Mouse (Mus musculus) left cerebral cortex, adult 18-20 months (tissue): Measurements from ENCODE around the gene Tmtc2. TPM values are rescaled to one million over a fixed set of nuclear protein-coding genes. Genes with fewer than 3 reads are reported as not detected.

Source experiments
- DNase-seq, 2 experiments: peaks; one replicate each; pipeline ENCODE4 v3.0.0; 2021 to 2022; ENCODE audit warnings: low spot score in 2 of 2, mixed read lengths in 1 of 2
- total RNA-seq, 2 experiments: library from RNA; stranded (reverse); gene quantifications; 2 replicates each; pipeline ENCODE4 v1.2.3; 2021

Tmtc2 gene
- total RNA-seq, 2 experiments from 2014 or later, result 9.7 to 11.0 TPM

- no peak for DNase-seq
Measured at GRCm38 (mm10) chr10:105504472-105504871, 69.8 kb downstream of the Tmtc2 start.

DNA sequence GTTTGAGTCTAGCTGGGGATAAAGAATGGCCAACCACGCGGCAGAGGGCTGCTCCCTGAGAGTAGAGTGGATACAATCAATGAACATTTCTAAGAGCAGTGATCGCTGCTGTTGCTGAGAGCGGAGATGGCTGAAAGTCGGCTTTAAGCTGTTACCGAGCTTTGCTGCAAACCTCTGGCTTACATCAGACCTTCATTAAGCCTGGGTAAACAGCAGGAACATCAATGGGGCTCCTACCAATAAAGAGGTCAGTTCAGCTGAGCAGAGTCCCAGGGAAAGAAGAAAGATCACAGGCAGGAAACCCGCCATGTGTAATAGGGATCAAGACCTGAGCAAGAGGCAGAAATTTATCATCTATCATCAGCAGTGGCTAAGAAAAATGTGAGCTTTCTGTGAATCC lies 72.5 kb downstream of the Tmtc2 start:
- no peak for DNase-seq

DNA sequence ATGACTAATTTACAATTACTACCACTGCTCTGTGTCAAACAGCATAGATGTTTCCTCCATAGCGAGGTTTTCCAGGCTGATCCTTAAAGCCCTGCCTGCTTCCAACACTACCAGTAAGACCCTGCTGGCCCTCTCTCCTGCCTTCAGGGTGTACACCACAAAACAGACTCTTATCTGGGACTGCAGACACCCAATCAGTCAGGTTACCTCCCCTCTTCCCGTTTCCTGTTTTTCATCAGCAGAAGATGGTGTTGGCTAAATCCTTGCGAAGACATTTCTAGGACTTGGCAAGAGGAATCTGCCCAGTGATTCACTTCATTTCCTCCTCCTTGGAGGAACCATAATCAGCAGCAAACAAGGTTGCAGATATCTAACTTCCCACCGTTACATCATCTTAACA lies 73.8 kb downstream of the Tmtc2 start:
- no peak for DNase-seq

GRCm38 (mm10) chr10:105495248-105495647 lies 79.0 kb downstream of the Tmtc2 start:
- DNase-seq, result no peak

- no peak for DNase-seq
Measured at GRCm38 (mm10) chr10:105492485-105492884, 81.8 kb downstream of the Tmtc2 start.

GRCm38 (mm10) chr10:105490748-105491147 lies 83.5 kb downstream of the Tmtc2 start:
- no peak for DNase-seq

GRCm38 (mm10) chr10:105489970-105490735 lies 84.1 kb downstream of the Tmtc2 start:
- DNase-seq, result no peak

DNA sequence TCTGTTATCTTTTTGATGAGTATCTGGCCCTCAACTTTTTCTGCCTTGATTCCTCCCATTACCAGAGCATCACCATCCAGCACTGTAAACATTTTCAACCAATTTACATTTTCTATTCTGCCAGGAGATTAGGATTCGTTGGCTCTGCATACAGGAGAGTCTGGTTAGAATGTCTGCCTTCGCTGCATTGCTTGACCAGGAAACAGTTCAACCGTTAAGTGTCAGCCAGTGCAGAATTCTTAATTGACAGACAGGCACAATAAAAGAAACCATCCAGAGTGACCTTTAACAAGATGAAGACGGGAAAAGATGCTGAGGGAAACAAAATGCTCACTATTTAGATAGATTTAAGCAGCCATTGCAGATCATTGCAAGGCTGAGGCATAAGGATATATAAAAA lies 87.3 kb downstream of the Tmtc2 start:
- no peak for DNase-seq

- DNase-seq, result no peak
Measured at GRCm38 (mm10) chr10:105484355-105485094, 89.7 kb downstream of the Tmtc2 start.

GRCm38 (mm10) chr10:105479771-105480170 lies 94.5 kb downstream of the Tmtc2 start:
- DNase-seq, result no peak

GRCm38 (mm10) chr10:105477623-105478238 lies 96.5 kb downstream of the Tmtc2 start:
- DNase-seq, result peak; percentile 4 to 10

- DNase-seq, result no peak
Measured at GRCm38 (mm10) chr10:105474162-105474830, 100.0 kb downstream of the Tmtc2 start.

DNA sequence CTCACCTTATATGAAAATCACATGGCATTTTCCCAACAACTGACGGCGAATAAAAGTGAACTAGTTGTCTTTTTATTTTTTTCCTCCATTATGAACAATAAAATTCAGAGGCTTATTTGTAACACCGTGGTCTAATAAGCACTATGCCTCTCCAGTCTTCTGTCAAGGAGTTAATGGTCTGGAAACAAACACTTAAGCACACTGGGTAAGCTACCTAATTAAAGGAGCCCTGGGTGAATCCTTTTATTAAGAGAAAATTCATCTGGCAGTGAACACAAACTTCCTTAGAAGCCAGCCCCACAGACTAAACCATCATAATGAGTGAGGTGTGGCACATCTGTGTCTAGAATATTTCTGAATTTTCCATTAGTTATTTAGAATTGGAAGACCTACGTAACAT lies 109.9 kb downstream of the Tmtc2 start:
- DNase-seq, result no peak

GRCm38 (mm10) chr10:105453441-105453840 lies 120.8 kb downstream of the Tmtc2 start:
- no peak for DNase-seq

DNA sequence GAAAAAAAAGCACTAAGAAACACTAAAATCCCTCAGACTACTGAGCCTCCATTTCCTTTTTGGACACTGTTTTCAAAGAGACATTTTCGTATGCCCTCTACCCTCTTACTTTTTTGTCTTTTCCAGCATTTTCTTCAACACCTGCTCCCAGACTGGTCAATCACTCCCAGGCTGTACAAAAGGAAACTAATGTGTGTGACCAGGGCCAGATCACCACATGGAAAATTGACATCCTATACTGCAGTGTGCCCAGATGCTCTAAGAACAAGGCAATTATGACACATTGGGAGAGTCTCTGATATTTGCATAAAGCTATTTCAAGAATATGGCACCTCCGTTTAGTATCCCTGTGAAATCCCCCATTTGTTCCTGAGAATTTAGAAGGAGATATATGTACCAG lies 127.1 kb downstream of the Tmtc2 start:
- DNase-seq, result no peak

- no peak for DNase-seq
Measured at GRCm38 (mm10) chr10:105444309-105444708, 129.9 kb downstream of the Tmtc2 start.

DNA sequence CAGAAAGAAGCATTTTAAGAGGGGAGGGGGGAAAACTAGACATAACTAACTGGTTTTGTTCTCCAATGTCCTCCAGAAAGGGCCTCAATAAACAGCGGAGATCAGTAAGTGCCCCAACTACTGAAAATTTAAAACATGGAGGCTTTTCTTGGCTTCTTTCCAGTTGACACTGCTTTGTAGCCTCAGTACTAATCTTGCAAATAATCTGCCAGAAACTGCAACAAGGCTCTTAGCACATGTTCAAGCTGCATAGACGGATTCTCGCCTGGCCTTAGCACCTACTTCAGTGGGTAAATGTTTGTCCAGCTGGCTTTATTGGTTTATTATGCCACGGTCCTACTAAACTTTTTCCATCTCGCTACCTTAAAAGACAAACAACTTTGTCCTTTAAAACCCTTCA lies 139.4 kb downstream of the Tmtc2 start:
- DNase-seq, result no peak

- no peak for DNase-seq
Measured at GRCm38 (mm10) chr10:105430885-105431284, 143.4 kb downstream of the Tmtc2 start.

- no peak for DNase-seq
Measured at GRCm38 (mm10) chr10:105430232-105430631, 144.0 kb downstream of the Tmtc2 start.

DNA sequence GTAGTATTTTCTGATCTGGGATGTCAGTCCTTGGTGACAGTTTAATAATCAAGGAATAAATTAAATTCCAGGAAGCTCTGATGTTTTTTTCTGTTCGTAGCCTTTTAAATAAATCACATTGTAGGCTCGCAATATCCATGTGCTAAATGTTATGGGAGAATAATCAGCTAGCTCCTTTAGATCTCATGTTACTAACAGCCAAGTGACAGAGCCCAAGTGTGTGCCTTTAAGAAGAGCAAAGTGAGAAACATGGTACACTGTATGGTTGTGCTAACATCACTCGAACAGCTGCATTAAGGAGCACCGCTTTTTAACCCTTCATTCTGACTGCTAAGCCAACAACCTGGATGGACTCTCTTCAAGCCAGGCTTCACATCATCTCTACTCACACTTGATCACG lies 146.2 kb downstream of the Tmtc2 start:
- DNase-seq, result no peak

DNA sequence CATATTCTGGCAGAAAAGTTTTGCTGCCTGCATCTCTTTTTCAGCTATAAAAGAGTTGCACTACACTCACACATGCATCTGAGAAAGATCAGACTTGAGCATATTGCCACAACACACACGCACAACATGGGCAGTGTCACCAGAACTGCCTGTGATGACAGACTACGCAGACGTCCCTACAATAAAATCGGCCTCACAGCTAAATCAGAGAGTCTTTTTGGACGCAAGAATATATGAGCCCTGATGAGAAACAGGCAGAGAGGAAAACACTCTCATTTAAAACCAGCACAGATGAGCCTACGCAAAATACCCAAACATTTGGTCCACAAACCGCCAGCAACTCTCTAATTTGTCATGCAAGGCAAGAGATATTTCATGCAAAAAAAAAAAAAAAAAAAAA lies 146.6 kb downstream of the Tmtc2 start:
- peak; percentile 4 to 41 for DNase-seq

GRCm38 (mm10) chr10:105425052-105425451 lies 149.2 kb downstream of the Tmtc2 start:
- no peak for DNase-seq
